Mouse (Mus musculus) cortical plate, adult 2 months (tissue): ENCODE measurements around the gene Cdk8.

Experiments
- CTCF ChIP-seq: fragments of 200-500 bp; IDR thresholded peaks from 2 replicates; pipeline ENCODE4 v1.5.1; 2011; ENCODE audit warnings: mild to moderate bottlenecking, control low read depth, low read length; ENCODE audit not compliant: insufficient read depth; ENCODE audit errors: extremely low read depth
- POLR2A ChIP-seq: fragments of 200-500 bp; IDR thresholded peaks from 2 replicates; pipeline ENCODE4 v1.6.1; 2011; ENCODE audit warnings: mild to moderate bottlenecking, low read length, control low read depth; ENCODE audit not compliant: insufficient read depth; ENCODE audit errors: extremely low read depth

- no peak for TF ChIP-seq POLR2A
- TF ChIP-seq CTCF: no peak
These were observed 99.7 kb downstream of the Cdk8 start for GRCm38 (mm10) chr5:146330765-146331115.
